Mouse (Mus musculus): ENCODE measurements around the gene Prss54. TPM values are rescaled to one million over a fixed set of nuclear protein-coding genes. Genes with fewer than 3 reads are reported as not detected.

Gene Prss54
- polyA plus RNA-seq, 1 experiment from 2014 or later = not detected

DNA sequence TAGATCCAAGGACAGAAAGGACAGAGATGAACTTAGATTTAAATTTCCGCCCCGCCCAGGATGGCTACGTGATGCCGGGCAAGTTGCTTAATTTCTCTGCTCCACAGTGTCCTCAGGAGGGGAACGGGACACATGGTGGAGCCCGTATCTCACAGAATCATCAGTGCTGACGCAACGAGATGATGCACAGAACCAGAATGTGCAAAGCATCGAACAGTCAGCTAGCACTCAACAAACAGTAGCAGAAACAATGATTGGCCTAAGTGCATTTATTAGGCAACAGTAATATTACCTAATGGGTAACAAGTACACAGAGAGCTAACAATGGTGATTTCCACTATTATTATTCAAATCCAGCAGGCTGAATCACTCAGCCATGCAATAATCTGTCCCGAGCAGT lies 47.9 kb downstream of the Prss54 start:
- H3K9me3 ChIP-seq = no peaks in the 10 kb centered on the region
- H3K4me2 ChIP-seq = no peak overlapping the region
- H3K4me3 ChIP-seq (replicated peaks) = no peak overlapping the region
- 86% methylated on average over 10 of the region's 10 CpGs for WGBS
- no peak overlapping the region for H3K9ac ChIP-seq (replicated peaks)
- H3K27me3 ChIP-seq = peaks cover 9% of the 10 kb centered on the region; the same call in 1 of the 2 replicates
- ATAC-seq (ENCODE audit: insufficient number of reproducible peaks, insufficient read depth, low FRiP score, low TSS enrichment, low read depth) = no peak
- H3K27ac ChIP-seq = no peak overlapping the region
- H3K36me3 ChIP-seq = no peaks in the 10 kb centered on the region
- no peaks in the 10 kb centered on the region for H3K4me1 ChIP-seq (replicated peaks)

GRCm38 (mm10) chr8:95523991-95524390 lies 52.1 kb downstream of the Prss54 start:
- Histone ChIP-seq H3K27me3 (peaks cover 4% of the 10 kb centered on the region; the same call in 1 of the 2 replicates), H3K36me3 (no peaks in the 10 kb centered on the region), H3K4me2 (no peak overlapping the region), H3K9ac (replicated peaks) (no peak overlapping the region), H3K4me3 (replicated peaks) (no peak overlapping the region), H3K4me1 (replicated peaks) (no peaks in the 10 kb centered on the region), H3K27ac (no peak overlapping the region), H3K9me3 (no peaks in the 10 kb centered on the region)
- 89% methylated on average over 4 of the region's 4 CpGs for WGBS
- no peak for ATAC-seq (ENCODE audit: insufficient number of reproducible peaks, insufficient read depth, low FRiP score, low TSS enrichment, low read depth)

DNA sequence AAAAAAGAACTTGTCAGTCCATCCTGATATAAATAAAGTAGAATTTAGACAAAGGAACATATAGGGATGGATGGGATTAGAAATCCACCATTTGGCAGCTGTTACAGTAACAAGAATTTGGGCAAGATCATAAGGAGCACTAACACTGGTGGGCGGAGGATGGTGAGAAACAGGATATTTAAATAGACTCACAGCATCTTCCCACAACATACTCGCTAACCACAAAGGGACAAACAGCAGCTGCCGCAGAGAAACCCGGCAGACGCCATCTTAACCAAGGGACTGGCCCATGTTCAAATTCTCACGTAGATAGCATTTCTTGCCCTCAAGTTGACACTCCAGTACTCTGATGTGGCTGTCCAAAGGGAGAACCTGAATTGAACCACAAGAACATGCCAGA lies 59.2 kb downstream of the Prss54 start:
- H3K27me3 ChIP-seq = no peaks in the 10 kb centered on the region
- no peak overlapping the region for H3K9ac ChIP-seq (replicated peaks)
- H3K4me1 ChIP-seq (replicated peaks) = no peaks in the 10 kb centered on the region
- H3K36me3 ChIP-seq = no peaks in the 10 kb centered on the region
- H3K27ac ChIP-seq = no peak overlapping the region
- 89% methylated on average over 6 of the region's 6 CpGs for WGBS
- no peak for ATAC-seq (ENCODE audit: insufficient number of reproducible peaks, insufficient read depth, low FRiP score, low TSS enrichment, low read depth)
- no peaks in the 10 kb centered on the region for H3K9me3 ChIP-seq
- H3K4me3 ChIP-seq (replicated peaks) = no peak overlapping the region
- no peak overlapping the region for H3K4me2 ChIP-seq

DNA sequence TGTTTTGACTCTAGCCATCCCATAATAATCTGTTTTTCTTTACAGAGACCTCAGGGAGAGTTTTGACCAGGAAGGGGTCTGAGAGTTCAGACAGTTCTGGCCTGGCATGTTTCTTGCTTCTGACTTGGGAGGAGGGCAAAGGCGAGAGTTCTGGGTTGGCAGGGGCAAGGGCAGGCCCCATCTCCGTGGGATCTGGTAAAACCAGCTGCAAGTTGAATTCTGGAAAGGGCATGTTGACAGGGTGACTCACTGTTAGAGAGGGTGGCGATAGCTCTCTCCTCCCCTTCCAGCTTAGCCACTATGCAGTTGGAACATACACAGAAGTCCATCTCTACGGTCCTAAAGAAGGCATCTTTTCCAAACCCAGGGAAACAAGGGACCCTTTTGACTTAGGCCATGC lies 62.9 kb downstream of the Prss54 start:
- no peak for ATAC-seq (ENCODE audit: insufficient number of reproducible peaks, insufficient read depth, low FRiP score, low TSS enrichment, low read depth)
- Histone ChIP-seq H3K27me3 (no peaks in the 10 kb centered on the region), H3K27ac (no peak overlapping the region), H3K4me2 (no peak overlapping the region), H3K4me1 (replicated peaks) (no peaks in the 10 kb centered on the region), H3K36me3 (no peaks in the 10 kb centered on the region), H3K4me3 (replicated peaks) (no peak overlapping the region), H3K9me3 (no peaks in the 10 kb centered on the region), H3K9ac (replicated peaks) (no peak overlapping the region)
- WGBS = 79% methylated on average over 4 of the region's 4 CpGs

- no peak overlapping the region for H3K9ac ChIP-seq (replicated peaks)
- 79% methylated on average over 4 of the region's 4 CpGs for WGBS
- H3K36me3 ChIP-seq = no peaks in the 10 kb centered on the region
- H3K4me1 ChIP-seq (replicated peaks) = no peaks in the 10 kb centered on the region
- no peak overlapping the region for H3K27ac ChIP-seq
- no peak overlapping the region for H3K4me3 ChIP-seq (replicated peaks)
- H3K27me3 ChIP-seq = no peaks in the 10 kb centered on the region
- no peaks in the 10 kb centered on the region for H3K9me3 ChIP-seq
- no peak for ATAC-seq (ENCODE audit: insufficient number of reproducible peaks, insufficient read depth, low FRiP score, low TSS enrichment, low read depth)
- H3K4me2 ChIP-seq = no peak overlapping the region
These were observed 63.9 kb downstream of the Prss54 start for GRCm38 (mm10) chr8:95512257-95512656.

Other genes with a start within 250 kb of the Prss54 start
- gene Zfp319, start 244.4 kb downstream of the Prss54 start, polyA plus RNA-seq (2016; fragmentation: Nextera tagmentation; extraction: Ambion mirVana) = 11.3 and 12.9 TPM in 2 replicates
- gene Usb1, start 244.1 kb downstream of the Prss54 start, polyA plus RNA-seq (2016; fragmentation: Nextera tagmentation; extraction: Ambion mirVana) = 39.7 and 40.9 TPM in 2 replicates
- 12.5 and 13.8 TPM in 2 replicates for gene Mmp15, start 224.1 kb downstream of the Prss54 start, polyA plus RNA-seq (2016; fragmentation: Nextera tagmentation; extraction: Ambion mirVana)
- 136 and 144 TPM in 2 replicates for gene Cfap20, start 141.5 kb downstream of the Prss54 start, polyA plus RNA-seq (2016; fragmentation: Nextera tagmentation; extraction: Ambion mirVana)
- gene Csnk2a2, start 86.3 kb downstream of the Prss54 start, polyA plus RNA-seq (2016; fragmentation: Nextera tagmentation; extraction: Ambion mirVana) = 12.6 and 14.0 TPM in 2 replicates
- not detected in 2 replicates for gene Ccdc113, start 42.3 kb downstream of the Prss54 start, polyA plus RNA-seq (2016; fragmentation: Nextera tagmentation; extraction: Ambion mirVana)
- 27.1 and 28.9 TPM in 2 replicates for gene Gins3, start 57.1 kb upstream of the Prss54 start, polyA plus RNA-seq (2016; fragmentation: Nextera tagmentation; extraction: Ambion mirVana)
- gene Ndrg4, start 100.6 kb upstream of the Prss54 start, polyA plus RNA-seq (2016; fragmentation: Nextera tagmentation; extraction: Ambion mirVana) = 13.1 and 14.0 TPM in 2 replicates
- gene Setd6, start 139.5 kb upstream of the Prss54 start, polyA plus RNA-seq (2016; fragmentation: Nextera tagmentation; extraction: Ambion mirVana) = 17.9 and 18.2 TPM in 2 replicates
- gene Cnot1, start 231.1 kb upstream of the Prss54 start, polyA plus RNA-seq (2016; fragmentation: Nextera tagmentation; extraction: Ambion mirVana) = 91.3 and 109 TPM in 2 replicates
- gene Sap18b, start 249.0 kb upstream of the Prss54 start, polyA plus RNA-seq (2016; fragmentation: Nextera tagmentation; extraction: Ambion mirVana) = 404 and 454 TPM in 2 replicates

Data from limb, embryonic 12.5 days (tissue).